Mouse (Mus musculus): Measurements from ENCODE around the gene Stxbp6.
"Not testable (repeated sequence)": the region's sequence is repeated elsewhere in the genome, so short reads cannot be mapped to it uniquely, and the experiment has no call there.

- not testable (repeated sequence) for TF ChIP-seq POLR2A (IDR thresholded peaks at IDR 0.05; ENCODE audit: control insufficient read depth, extremely low read depth, insufficient read depth, low read length, poor library complexity); CTCF (IDR thresholded peaks at IDR 0.05; ENCODE audit: borderline replicate concordance, control insufficient read depth, extremely low read depth, insufficient read depth, low read length, poor library complexity)
Measured at GRCm38 (mm10) chr12:45102954-45103353, 28.4 kb upstream of the Stxbp6 start.

Measured in thymus, adult 2 months (tissue).